ENCODE assay signal across 1 mouse cellular context in the genomic region with DNA sequence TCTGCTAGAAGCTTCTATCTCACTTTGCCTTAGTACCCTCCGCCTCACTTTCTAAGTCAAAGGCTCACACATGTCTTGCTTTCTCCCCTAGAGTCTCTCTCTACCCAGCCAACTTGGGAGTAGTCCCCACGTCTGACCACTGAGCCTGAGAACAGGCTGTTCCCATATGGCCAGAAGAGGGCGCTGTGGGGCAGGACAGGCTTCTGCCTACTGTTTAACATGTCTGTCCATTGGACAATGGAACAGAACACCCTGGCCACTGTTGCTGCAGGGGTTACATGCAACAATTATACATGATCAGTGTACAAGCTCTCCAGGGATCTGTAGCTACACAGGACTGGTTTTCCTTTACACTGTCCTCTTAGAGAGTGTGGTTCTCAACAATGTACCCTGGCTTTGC.
TF ChIP-seq lines count a peak whose summit lies in the region.

No protein-coding gene starts in this region.

TF ChIP-seq in CH12.LX, 34 proteins besides CTCF, POLR2A, EP300 and RAD21 (continued from another document):
- TF ChIP-seq POLR2AphosphoS2 (IDR thresholded peaks at IDR 0.05; ENCODE audit: low read depth, low read length) (no peak), ELF1 (IDR thresholded peaks at IDR 0.05; ENCODE audit: low read depth, low read length) (no peak), USF1 (IDR thresholded peaks at IDR 0.05; ENCODE audit: low read depth, low read length) (no peak), TBP (conservative IDR thresholded peaks at IDR 0.05; ENCODE audit: low read depth, low read length) (no peak), ZNF384 (IDR thresholded peaks at IDR 0.05; ENCODE audit: low read depth, low read length) (no peak), MXI1 (IDR thresholded peaks at IDR 0.05; ENCODE audit: low read depth, low read length) (no peak), E2F4 (IDR thresholded peaks at IDR 0.05; ENCODE audit: insufficient replicate concordance, low read depth, low read length) (no peak), MAX (IDR thresholded peaks at IDR 0.05; ENCODE audit: low read length) (no peak), MAFK (IDR thresholded peaks at IDR 0.05; ENCODE audit: insufficient replicate concordance, low read length) (no peak), MYC (IDR thresholded peaks at IDR 0.05; ENCODE audit: low read depth, low read length) (no peak), HCFC1 (IDR thresholded peaks at IDR 0.05; ENCODE audit: low read depth, low read length) (no peak), USF2 (conservative IDR thresholded peaks at IDR 0.05; ENCODE audit: low read depth, low read length) (no peak), ZMIZ1 (IDR thresholded peaks at IDR 0.05; ENCODE audit: low read depth, low read length) (no peak), TCF12 (IDR thresholded peaks at IDR 0.05; ENCODE audit: low read depth, low read length) (no peak), CHD2 (IDR thresholded peaks at IDR 0.05; ENCODE audit: low read length) (no peak), JUN (IDR thresholded peaks at IDR 0.05; ENCODE audit: insufficient read depth, low read depth, low read length) (no peak), NRF1 (IDR thresholded peaks at IDR 0.05; ENCODE audit: low read depth, low read length) (0 out of 2 replicates have a peak, but pooled peaks have one; percentile 31), ETS1 (conservative IDR thresholded peaks at IDR 0.05; ENCODE audit: low read depth, low read length) (no peak), SMC3 (IDR thresholded peaks at IDR 0.05; ENCODE audit: low read depth, low read length) (peak; percentile 91), ZKSCAN1 (IDR thresholded peaks at IDR 0.05; ENCODE audit: borderline replicate concordance, low read depth, low read length) (no peak), BHLHE40 (IDR thresholded peaks at IDR 0.05; ENCODE audit: low read depth, low read length) (no peak), JUND (conservative IDR thresholded peaks at IDR 0.05; ENCODE audit: low read depth, low read length) (no peak)
